Mouse (Mus musculus): ENCODE measurements around the gene Trcg1.

Trcg1 gene

DNA sequence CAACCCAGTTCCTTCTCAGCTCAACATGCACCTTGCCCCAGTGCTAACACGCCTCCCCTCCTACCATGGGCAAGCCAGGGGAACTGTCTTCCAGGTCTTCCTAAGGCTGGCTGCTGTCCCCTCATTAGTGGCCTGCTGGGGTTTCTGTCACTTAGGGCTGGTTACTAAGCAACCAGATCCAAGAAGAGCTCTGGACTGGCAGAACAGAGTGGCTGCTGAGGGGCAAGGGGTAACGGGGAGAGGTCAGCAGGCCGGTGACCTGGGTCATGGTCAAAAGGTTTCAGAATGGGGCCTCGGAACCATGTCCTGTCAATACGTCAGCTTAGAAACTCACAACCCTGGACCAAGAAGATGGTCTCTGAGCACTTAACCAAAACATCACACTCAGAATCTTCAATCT, 31.1 kb downstream of the Trcg1 start:
- DNase-seq, result no peak

DNA sequence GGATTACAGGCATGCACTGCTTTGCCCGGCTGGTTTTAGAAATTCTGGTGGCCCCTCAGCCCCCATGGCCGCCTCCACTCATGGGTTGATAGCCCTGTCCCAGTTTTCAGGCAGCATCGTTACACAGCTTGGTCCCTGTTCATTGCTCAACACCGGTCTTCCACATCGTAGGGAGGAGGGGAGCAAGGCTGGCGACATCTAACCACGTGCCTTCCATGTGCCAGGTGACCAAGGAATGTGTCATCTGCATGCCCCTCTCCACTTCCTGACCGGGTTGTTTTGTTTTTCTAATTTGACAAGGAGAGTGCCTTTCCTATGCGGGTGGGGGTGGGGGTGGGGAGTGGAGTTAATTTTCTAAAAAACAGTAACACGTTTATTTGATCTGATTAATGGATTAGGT, 31.7 kb downstream of the Trcg1 start:
- DNase-seq, result no peak

DNA sequence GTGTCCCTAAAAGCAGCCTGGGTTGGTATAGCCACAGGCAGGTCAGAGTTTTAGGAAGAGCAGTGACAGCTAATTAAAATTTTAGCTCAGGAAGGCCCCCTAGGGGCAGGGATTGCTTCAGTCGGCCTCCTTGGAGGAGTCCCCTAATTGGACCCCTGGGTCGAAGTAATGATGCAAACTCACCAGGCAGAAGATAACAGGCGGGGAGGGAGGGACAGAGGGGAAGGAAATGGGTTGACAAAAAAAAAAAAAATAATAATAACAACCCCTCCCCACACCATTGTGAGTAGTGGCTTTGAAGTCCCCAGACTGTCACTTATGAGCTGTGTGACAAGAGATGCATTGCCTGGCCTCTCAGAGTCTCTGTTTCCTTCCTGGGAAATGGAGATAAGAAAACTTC, 32.2 kb downstream of the Trcg1 start:
- peak; percentile 76 for DNase-seq

DNA sequence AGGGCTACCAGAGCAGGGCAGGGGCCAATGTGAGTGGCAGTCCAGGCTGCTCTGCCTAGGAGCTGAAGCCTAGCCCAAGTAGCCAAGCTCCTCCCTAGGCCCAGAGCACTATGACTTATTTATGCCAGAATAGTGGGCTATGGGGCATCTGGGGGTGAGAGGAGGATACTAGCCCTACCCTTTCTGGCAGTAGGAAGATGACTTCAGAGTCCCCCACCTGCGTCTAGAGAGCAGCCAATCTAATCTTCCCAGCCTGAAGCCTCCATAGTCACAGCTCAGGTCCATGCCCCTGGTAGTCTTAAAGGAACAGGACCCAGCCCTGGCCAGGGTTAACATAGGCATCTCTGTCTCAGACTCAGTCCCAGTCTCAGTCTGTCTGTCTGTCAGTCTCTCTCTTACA, 33.0 kb downstream of the Trcg1 start:
- no peak for DNase-seq

DNA sequence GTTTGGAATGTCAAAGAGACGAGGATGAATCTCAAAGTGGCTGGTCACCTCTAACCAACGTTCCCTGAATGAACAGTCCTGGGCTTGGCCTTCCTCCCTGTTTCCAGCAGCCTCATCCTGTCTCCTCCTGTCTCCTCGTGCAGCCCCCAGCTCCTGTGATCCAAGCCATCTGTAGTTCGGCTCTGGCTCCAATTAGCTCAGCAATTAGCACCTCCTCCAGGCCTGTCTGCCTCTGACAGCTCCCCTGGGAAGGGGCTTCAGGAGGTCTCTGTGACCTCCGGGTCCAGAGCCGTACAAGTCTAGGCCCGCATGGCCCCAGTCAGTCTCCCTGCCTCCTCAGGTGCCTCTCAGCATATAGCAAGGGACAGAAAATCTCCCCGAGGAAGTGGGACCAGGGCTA, 34.0 kb downstream of the Trcg1 start:
- no peak for DNase-seq

DNA sequence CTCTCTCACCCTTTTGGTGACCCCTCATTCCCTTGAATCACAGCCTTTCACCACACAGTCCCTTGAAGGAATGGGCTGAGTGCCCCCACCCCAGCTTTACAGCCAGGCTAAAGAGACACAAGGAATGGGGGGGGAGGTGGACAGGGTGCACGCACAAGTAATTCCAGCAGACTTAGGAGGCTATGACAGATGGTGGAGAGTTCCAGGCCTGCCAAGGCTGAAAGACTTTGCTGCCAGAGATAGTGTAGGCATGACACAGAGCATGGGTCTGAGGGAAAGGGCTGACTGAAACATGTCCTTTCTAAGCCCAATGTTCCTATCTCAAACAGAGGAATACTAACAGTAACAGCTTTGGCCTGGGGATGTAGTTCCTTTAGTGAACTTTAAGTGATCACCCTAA, 34.7 kb downstream of the Trcg1 start:
- no peak for DNase-seq

DNA sequence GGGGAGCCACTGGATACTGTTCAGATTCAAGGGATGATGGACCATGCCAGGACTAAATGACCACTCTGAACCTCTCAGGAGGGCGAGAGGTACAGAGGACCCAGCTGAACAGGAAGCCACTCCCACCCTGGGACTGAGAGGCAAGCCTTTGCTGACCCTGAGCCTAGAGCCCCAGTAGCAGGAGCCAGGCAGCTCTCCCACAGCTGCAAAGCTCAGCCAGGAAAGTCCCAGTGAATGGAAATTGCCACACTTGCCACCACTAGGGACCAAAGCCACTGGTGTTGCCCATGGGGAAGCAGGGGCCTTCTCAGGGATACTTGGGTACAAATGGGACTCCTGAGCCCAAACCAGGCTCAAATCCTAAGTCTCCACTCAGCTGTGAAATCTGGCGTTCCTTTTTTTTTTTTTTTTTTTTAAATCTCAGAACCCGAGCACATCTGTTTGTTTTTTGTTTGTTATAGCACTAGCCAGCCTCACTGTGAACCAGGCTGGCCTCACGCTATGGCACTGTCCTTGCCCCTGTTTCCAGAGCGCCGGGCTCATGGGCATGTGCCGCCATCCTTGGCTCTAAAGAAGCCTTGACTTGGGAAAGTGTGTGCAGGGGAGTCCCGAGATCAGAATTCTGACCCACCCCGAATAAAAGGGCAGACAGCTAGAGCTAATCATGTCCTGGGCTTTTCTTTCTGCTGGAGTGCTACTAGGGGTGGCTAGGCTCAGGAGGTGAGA, 35.6 kb downstream of the Trcg1 start:
- DNase-seq, result no peak

DNA sequence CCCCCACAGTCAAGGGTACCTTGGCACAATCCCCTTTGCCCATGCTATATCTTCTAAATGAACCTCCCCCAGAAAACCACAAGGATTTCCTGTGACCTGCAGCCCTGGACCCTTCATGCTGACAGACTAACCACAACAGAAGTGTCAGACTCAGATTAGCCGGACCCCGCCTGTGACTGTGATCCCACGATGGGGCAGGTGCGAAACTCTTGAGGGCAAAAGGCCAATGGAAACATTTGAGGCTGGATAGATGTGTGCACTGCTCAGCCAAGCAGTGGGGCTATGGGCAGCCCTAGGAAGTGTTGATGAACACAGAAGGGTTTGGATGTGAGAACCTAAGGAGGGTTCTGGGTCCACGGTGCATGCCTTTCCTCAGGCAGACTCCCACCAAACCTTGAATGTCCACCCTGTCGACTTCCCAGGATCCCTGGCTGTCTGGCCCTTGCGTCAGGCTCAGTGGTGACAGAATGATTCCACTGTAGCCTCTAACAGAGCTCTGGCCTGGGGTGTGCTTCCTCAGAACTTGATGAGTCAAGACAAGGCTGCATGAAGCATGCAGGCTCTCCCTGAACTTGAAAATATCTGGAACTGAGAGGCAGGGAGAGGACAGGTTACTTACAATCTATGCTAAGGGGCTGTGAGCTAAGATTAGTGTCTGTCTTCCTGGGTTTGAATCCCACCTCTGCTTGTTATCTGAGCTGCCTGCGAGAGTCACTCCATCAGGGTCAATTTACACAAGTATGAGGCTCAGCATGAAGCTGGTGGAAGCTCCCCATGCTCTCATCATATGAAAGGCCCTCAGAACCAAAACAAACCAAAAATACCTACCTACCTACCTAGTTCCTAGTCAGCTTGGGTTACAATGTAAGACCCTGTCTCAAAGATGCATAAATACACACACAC, 36.8 kb downstream of the Trcg1 start:
- DNase-seq, result no peak

DNA sequence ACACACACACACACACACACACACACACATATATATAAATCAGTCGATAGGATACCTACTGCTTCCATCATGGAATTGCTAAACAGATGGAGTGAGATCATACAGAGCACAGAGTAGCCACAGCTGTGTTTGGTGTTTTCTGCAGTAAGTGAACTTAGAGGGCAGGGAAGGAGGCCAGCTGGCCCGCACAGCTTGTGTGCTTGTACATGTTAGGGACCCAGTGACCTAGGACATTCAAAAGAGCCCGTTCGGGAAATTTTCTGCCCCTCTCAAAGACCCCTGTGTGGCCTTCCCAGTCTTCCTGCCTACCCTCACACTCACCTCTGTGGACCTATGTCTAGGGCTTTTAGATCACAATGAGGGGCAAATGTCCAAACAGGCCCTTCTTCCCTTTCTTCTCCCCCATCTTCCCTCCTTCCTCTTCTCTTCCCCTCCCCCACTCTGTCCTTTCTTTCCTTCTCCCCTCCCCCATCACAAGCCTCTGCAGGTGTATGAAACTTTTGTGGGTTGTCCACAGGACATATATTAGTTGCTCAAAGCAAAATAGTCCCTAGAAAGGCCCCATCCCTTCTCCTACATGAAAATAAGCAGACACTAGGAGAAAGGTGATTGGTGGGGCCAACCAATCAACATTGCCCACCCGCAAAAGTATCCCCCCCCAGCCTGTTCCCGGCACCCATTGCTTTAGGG, 37.6 kb downstream of the Trcg1 start:
- peak; percentile 48 for DNase-seq

DNA sequence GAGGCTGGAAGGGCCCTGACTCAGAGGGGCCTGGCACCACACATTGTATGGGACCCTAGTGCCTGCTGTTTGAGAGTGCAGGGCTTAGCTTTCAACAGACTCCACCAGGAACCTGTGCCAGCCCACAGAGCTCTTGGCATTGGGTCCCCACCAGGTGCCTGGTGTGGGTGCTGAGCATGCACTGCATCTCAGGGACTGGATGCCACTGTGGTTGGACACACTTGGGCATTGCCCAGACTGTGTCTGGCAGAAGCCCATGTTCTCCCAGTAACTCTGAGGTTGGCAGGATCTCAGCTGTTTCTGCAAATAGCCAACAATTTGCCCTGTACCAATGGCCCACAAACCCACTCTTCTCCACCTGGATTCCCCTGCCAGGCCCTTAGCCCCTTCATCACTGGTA, 40.0 kb downstream of the Trcg1 start:
- no peak for DNase-seq

DNA sequence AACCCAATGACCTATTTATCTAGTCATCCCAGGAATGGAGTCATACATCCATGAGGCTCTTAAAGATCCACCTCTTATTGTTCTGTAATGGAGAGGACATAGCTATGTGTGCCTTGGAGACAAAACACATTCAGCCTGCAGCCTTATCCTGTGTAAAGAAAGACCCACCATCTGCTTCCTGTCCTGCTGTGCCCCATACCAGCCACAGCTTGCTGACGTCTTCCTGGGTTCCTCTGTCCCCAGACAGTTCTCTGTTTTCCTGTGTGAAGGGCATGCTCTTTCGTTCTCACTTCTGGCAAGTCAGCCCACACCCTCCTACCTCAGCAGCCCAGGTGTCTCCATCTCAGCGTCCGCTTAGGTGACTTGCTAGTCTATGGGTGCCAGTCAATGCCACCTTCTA, 41.9 kb downstream of the Trcg1 start:
- peak; percentile 62 for DNase-seq

DNA sequence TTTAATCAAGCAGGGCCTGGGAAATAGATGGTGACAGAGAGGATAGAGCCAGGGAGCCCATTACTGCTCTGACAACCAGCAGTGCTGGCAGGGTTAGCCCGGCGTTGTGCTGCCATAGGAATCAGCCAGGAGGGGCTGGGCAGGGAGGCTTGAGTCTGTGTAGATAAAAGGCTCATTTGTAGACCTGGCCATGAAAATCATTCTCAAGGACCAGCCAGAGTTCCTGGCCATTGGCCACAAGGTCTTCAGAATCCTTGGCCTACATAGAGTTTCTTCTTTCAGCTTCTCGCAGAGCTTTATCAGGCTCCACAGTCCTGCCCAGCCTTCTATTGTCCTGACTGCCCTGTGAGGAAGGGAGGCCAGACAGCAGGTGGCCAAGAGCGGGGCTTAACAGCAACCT, 43.1 kb downstream of the Trcg1 start:
- DNase-seq, result no peak

DNA sequence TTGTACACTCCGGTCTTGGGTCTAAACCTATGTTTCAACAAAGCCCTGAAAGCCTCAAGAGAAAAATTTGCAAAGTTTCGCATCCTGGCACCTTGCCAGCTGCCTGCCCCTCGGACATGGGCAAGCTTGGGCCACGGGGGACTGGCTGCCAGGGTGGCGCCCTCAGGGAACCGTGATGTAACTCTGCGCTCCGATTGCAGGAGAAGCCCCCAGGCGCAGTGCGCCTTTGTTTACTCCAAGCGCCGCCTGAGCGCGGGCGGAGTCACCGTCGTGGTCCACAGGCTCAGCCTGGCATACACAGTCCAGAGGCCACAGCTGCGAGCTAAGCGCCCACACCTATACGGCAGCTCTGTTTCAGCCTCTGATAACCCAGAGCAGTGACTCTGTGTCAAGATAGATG, 45.2 kb downstream of the Trcg1 start:
- peak; percentile 73 for DNase-seq

DNA sequence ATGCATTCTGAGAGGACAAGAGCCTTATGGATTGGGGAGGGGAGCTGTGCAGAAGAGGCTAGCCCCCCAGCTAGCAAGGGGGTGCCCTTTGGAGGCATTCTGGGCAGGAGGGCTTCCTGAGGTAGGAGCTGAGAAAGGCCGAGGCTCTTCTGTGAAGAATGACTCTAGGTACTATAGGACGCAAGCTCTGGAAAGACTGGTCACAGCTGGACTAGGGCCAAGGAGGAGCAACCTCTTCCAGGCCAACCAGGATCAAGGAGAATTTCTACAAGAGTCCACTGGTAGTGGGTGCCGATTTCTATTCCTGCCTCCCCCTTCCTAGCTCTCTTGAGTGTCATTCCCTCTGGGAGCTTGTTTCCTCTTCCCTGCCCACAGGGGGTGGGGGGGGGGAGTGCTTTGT, 46.3 kb downstream of the Trcg1 start:
- no peak for DNase-seq

DNA sequence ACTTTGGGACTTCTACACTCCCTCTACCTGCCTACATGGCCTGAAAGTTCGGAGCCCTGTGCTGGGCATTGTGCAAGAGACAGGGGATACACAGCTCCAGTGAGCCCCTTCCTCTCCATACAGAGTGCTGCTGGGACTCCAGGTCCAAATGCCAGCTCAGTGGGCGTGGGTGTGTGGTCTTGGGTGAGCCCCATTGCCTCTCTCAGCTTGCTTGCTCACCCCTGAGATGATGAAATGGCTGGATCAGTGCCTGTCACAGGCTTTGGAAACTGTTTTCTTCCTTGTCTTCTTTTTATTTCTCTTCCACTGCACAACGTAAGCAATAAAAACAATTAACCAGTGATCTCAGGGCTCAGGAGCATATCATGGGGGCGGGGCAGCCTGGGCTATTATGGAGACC, 47.0 kb downstream of the Trcg1 start:
- no peak for DNase-seq

DNA sequence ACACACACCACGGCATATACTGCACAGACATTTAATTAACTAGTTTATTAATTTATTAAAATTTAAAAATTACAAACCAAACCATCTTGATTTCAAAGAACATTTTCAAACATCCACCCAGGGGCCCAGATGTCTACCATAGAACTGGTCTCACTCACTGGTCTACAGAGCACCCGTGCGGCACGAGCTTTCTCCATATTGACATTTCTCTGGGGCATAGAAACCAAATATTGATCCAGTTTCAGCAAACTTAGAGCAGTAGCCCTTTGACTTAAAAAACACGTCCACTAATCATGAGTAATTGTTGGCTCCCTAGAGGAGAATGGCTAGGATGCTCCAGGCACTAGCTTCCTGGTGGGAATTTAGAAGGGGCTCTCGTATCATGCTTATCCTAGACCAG, 50.8 kb downstream of the Trcg1 start:
- DNase-seq, result no peak

DNA sequence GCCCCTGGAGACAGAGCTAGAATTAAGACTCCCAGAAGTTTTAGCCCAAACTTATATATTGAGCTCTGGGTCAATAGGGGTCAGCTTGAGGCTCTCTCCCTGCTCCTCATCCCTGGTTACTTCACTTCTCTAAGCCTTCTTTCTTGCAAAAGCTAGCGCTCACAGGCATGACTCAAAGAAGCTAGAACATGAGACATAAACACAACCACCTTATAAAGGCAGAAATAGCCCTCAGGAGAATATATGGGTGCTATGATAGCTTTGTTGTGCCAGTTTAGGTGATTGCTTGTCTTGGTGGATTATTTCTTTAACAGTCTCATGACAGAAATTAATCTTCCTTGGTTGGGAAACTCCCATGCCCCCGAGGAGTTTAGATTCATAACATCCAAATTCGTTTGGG, 58.5 kb downstream of the Trcg1 start:
- DNase-seq, result no peak

DNA sequence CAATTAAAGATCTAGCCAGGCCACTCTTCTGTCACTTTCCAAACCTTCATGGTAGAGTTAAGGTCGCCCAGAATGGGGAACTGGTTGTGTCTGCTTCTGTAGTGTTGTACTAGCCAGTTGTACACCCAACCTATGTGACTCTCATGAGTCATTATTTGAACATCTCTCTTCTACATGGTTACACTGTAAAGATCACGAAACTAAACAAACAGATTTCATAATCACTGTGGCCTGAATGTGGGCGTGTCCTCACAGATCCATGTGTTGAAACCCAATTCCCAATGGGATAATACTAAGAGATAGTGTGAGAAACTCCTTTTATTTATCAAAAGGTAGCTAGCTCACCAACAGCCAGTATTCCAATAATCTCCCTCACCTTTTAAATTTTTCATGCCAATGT, 59.3 kb downstream of the Trcg1 start:
- DNase-seq, result no peak

DNA sequence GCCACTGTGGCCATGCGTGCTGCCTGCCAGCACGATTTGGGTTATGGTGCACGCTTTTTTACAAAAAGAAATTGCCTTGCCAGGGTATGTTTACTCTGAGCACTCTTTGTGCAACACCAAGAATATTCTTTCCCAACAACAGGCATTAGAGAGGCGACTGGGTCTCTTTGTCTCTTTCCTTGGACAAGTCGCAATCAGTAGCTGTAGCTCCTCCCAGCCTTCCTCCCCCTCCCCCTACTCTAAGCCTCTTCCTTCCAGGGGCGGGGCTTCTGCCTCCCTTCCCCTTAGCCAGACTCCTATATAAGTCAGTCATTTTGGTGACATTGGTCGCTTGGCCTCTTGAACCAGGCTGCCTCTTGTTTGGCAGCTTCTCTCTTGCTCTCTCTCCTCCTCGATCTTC, 59.9 kb downstream of the Trcg1 start:
- DNase-seq, result peak; percentile 59

DNA sequence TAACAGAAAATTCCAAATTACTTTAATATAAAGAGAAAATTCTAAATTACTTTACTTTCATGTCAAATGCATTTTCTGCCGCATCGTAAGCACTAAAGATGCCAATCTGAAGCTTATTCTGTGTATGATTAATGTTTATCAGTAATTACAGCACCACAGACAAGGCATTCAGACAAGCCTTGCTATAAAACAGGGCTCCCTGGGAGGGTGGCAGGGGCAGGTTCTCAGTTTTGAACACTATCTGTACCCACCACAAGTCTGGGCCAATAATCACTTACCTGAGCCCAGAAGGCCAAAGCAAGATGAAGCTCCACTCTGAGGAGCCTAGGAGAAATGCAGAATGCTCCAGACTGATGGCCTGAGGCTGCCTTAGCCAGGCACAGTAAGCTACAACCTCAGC, 61.6 kb downstream of the Trcg1 start:
- DNase-seq, result no peak
